Mouse (Mus musculus) MN1 (cell line): ENCODE data around the gene Pigl.
"Not testable (repeated sequence)": the region's sequence is repeated elsewhere in the genome, so short reads cannot be mapped to it uniquely, and the experiment has no call there.

ENCODE experiments used
- DNase-seq: peaks from one replicate; pipeline ENCODE4 v3.0.0-alpha.2; 2016; ENCODE audit warnings: low spot score

Pigl gene

GRCm38 (mm10) chr11:62458276-62458724 lies at the start of gene Pigl, which contains the start of gene Ncor1:
Gene Pigl, plus strand, starts transcription at chr11:62458460.
Gene Ncor1, minus strand, starts transcription at chr11:62458541.
- peak; percentile 87 for DNase-seq

- no peak for DNase-seq
Observed at GRCm38 (mm10) chr11:62408848-62409247, 49.4 kb upstream of the Pigl start.

GRCm38 (mm10) chr11:62409611-62410010 lies 48.6 kb upstream of the Pigl start:
- DNase-seq = no peak

- no peak for DNase-seq
Observed at GRCm38 (mm10) chr11:62415026-62415425, 43.2 kb upstream of the Pigl start.

GRCm38 (mm10) chr11:62424525-62424924 lies 33.7 kb upstream of the Pigl start:
- DNase-seq = no peak

GRCm38 (mm10) chr11:62426266-62426665 lies 32.0 kb upstream of the Pigl start:
- DNase-seq = no peak

- no peak for DNase-seq
Observed at GRCm38 (mm10) chr11:62427105-62427504, 31.2 kb upstream of the Pigl start.

GRCm38 (mm10) chr11:62432211-62432610 lies 26.0 kb upstream of the Pigl start:
- no peak for DNase-seq

- DNase-seq = no peak
Observed at GRCm38 (mm10) chr11:62440670-62441315, 17.5 kb upstream of the Pigl start.

GRCm38 (mm10) chr11:62445799-62446198 lies 12.5 kb upstream of the Pigl start:
- DNase-seq = no peak

- DNase-seq = no peak
Observed at GRCm38 (mm10) chr11:62448971-62449370, 9.3 kb upstream of the Pigl start.

GRCm38 (mm10) chr11:62455193-62455592 lies 3.1 kb upstream of the Pigl start:
- no peak for DNase-seq

- DNase-seq = no peak
Observed at GRCm38 (mm10) chr11:62456021-62456482, 2.2 kb upstream of the Pigl start.

- peak; percentile 74 for DNase-seq
Observed at GRCm38 (mm10) chr11:62456483-62457172, 1.6 kb upstream of the Pigl start.

- DNase-seq = peak; percentile 88
Observed at GRCm38 (mm10) chr11:62457241-62457890, 894 bp upstream of the Pigl start.

GRCm38 (mm10) chr11:62457891-62458270 lies 379 bp upstream of the Pigl start:
- DNase-seq = no peak

- DNase-seq = no peak
Observed at GRCm38 (mm10) chr11:62458780-62459179, 520 bp downstream of the Pigl start.

- DNase-seq = not testable (repeated sequence)
Observed at GRCm38 (mm10) chr11:62462529-62462928, 4.3 kb downstream of the Pigl start.

- DNase-seq = no peak
Observed at GRCm38 (mm10) chr11:62463225-62463915, 5.1 kb downstream of the Pigl start.

- DNase-seq = no peak
Observed at GRCm38 (mm10) chr11:62464696-62465095, 6.4 kb downstream of the Pigl start.

- no peak for DNase-seq
Observed at GRCm38 (mm10) chr11:62465849-62466248, 7.6 kb downstream of the Pigl start.

GRCm38 (mm10) chr11:62466546-62466945 lies 8.3 kb downstream of the Pigl start:
- no peak for DNase-seq
